Mouse (Mus musculus): ENCODE measurements around the gene Klf16.
A peak's percentile ranks its signal among the peaks of the same experiment; 100 is the strongest.

Gene Klf16

DNA sequence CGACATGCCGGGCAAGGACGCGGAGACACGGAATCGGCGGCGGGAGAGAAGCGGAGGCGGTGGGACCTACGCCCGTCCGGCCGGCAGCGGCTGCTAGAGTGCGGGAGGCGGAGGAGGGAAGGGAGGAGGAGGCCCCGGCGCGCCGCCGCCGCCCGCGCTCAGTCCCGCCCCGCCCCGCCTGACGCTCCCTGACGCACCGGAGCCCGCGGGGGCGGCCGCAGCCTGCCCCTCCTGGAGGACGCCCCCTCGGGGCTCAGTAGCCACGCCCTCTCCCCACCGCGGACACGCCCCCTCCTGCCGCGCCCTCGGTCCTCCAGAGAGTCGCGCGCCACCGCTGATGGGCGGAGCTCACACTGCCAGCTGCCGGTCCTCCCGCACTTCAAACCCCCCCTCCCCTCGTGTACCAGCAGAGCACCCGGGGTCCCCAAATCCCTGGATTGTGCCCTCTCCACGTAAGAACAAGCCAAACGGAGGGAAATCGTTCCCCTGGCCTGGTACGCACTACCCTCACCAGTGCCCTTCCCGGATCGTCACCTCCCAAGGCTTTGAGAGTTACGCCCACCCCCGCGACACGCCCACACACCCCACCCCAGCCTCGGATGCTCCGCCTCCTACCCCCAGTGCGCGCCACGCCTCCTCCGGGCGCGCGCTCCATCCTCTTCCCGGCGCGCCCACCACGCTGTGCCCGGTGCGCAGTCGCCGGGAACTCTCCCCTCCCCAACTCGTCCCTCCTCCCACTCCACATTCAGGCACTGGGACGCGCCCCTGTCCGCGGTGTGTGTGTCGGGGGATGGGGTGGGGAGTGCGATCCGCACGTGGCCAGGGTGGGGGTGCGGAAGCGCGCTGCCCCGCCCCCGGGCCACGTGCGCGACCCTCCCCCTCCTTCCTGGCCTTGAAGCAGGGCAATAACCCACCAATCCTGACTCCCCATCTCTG lies at the start of gene Klf16:
Gene Klf16 (minus strand): TSS at position 127 of the 936 bp plus-strand sequence.
- peak; percentile 81 for DNase-seq (ENCODE audit: low read depth, low spot score)

DNA sequence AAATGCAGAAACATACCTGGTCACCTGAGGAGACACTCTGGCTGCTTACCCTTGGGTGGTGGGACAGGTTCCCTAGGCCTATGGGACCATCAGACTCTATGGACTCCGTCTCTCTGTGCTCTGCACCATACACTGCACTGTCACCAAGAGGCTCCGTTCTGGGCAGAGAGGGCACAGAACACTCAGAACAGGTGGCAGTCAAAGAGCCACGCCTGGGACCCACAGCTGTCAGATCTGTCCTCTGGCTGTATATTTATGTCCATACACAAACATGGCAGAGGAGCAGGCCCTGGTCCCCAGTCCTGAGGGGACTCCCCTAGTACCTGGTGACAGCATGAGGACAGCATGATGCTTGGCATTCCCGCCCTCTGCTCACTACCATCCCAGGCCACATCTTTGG lies 48.6 kb upstream of the Klf16 start:
- DNase-seq (ENCODE audit: low read depth, low spot score), result no peak

DNA sequence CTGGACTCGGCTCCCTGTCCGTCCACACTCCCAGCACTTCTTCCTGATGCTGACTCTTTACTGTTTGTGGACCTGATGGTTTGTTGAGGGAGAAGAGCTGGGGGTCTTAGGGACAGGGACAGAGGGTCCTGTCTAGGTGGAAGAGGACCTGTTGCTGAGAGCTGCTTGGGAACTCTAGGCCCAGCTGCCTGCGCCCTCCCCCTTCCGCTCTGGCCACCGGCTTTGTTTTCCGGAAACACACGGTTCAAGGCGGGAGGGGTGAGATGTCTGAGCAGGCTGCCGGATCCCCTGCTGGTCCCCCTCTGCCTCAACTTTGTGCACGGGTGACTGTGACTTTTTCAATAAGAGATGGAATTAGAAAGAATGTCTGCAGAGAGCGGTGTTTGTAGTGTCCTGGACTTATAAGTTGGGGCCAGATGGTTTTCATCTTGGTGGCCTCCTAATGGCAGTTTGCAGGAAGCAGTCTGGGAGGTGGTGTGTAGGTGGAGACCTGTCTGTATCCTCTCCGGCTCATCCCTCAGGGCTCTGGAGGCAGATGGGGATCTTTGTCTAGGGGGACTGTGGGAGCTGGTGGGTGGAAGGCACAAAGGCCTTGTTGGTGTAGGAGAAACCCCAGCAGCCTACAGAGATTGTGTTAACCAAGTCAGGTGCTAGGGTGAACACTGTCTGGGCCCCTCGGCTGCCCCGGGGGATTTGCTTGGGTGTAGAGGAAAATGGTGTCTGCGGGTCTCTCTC lies 46.5 kb upstream of the Klf16 start:
- no peak for DNase-seq (ENCODE audit: low read depth, low spot score)

DNA sequence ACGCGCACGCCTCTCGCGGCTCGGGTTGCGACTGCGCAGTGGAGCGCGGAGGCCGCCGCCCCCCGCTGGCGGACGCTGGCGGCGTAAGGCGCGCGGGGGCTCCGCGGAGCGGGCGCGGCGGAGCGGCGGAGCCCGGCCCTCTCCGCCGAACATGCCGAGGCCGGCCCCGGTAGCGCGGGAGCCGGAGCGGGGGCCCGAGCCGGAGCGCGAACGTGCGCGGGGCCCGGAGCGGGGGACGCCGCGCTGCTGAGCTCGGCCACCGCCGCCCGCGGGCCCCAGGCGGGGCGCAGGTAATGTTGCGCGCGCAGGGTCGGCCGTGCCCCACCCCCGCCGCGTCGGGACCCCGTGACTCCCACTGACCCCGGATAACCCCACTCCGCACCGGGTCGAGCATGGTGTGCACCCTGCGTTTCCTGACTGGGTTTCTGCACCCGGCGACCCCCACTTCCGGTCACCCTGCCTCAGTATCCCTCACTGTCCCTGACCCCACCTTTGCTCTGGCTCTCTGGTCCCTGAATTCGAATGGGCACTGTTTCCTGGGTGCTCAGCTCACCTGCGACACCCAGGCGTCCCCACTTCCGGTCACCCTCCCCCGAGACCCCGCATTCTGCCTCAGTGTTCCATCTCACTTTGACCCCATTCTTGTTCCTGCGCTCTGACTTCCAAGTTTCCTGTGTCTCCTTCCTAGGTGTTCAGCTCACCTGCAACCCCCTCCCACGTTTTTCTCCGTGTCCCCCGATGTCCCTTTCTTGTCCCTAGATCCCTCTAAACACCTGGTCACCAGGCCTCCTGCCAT lies 45.7 kb upstream of the Klf16 start, which contains the start of gene Csnk1g2:
Gene Csnk1g2 (plus strand): TSS at position 178 of the 796 bp plus-strand sequence.
- DNase-seq (ENCODE audit: low read depth, low spot score), result no peak

DNA sequence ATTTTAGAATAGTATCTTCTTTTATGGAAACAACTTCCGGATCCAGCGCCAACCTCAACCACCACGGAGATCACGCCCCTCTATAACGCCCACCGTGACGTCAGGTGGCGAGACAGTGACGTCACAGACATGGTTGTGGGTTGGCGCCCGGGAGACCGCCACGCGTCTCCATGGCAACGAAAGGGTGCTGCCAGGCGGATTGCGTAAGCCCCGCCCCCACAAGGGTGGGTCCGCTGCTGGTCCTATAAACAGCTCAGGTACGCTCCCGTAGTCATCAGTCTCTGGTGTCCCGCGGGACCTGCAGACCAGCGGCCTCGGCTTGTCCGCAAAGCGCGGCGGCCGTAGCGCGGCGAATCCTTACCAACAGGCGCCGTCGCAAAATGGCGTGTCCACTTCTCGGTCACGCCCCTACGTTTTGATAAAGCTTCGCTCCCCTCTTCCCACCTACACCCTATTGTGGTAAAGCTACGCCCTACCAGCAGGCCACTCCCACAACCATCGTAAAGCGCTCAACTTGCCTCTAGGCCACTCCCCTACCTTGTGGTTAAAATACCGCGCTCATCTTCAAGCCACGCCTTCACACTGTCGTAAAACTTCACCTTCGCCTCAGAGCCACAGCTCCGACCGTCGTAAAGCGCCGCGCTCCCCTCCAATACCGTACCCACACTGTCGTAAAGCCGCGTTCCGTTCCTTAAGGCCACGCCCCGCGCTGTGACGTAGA lies 45.0 kb upstream of the Klf16 start:
- peak; percentile 100 for DNase-seq (ENCODE audit: low read depth, low spot score)

DNA sequence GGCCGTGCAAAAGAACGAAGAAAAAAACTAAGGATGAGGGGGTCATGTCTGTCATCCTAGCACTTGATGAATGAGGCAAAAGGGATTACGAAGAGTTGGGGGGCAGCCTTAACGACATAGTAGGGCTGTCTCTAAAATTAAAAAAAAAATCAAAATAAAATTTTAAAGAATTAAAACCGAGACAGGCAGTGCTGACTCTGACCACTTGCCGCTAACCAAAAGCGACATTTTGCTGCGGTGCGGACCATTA lies 44.5 kb upstream of the Klf16 start:
- no peak for DNase-seq (ENCODE audit: low read depth, low spot score)

DNA sequence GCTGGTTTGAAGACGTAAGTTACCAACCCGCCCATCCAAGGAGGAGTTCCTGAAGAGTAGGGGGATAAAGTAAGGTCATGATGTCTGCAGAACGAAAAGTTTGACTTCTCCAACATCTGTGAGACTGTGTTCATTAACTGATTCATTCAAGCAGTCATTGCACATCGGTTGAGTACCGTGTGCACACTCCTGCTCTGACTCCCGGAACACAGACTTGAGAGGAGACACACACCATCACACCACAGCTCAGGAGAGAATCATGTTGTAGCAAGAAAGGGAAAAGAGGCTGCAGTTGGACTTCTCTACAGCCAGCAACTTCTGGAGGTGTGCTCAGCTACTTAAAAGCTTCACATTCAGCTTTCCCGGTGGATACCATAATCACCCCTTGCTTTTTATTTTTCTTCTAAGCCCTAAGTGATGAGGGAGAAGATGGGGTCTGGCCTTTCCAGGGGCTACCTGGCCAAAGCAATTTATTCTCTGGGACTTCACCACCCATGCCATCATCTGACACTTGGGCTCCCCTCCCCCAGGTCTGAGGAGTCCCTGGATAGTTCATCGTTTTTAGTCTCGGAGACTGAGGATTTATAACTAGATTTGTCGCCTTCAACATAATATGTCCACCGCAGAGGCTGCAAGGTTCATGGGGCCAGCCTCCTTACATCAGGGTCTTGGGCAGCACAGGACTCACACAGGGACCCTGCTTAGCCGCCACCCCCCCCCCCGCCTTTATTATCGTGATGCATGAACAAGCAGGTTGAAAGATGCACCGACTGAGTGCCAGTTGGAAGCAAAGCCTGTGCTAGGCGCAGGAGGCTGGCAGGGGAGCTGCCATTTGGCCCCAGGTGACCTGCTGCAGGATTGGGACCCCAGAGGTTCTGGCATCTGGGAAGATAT lies 43.9 kb upstream of the Klf16 start:
- DNase-seq (ENCODE audit: low read depth, low spot score), result no peak

DNA sequence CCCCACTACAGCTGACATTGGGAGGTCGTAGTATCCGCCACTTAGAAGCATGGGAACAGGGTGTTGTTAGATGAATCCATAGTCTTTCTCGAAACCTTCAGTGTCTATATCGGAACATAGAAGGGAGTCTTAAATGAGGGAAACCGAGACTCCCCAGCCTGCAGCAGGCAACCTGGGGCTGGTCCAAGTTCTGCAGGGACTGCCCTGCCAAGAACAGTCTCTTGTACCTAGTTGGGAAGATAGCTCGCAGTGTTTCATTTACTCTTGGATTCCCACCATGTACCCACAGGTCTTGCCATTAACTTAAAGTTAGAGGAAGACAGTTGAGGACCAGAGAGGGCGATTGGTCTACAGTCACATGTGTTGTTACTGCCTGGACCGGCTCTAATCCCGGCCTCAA lies 43.2 kb upstream of the Klf16 start:
- DNase-seq (ENCODE audit: low read depth, low spot score), result no peak

DNA sequence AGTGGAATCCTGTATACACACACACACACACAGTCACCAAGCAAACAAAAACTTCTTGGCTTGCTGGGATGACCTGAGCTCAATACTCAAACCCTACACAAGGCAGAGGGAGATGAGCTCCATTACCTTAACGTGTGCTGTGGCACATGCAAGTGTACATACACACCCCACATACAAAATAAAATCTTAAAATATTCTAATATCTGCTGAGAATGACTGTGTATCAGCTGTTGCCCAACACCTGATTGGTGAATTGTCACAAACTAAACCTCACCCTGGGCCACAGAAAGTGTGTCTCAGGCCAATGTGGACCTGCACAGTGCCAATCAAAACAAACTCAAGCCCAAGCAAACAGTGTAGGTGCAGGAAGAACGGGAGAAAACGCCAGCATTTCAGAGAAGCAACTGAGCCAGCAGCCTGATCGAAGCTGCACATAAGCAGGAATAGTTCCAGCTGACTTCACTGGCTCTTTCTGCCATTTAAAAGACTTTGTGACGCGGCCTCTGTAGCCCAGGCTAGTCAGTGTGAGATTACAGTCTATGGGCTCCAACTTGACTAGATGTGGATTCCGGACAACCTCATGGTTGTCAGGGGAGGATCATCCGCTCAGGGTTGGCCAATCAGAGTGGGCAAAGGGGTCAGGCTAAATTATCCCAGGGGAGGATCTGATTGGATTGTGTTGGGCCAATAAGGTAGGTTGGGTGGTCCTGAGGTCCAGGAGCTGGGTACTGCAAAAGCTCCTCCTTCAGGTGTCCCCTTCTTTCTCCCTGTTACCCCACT lies 42.5 kb upstream of the Klf16 start:
- DNase-seq (ENCODE audit: low read depth, low spot score), result no peak

DNA sequence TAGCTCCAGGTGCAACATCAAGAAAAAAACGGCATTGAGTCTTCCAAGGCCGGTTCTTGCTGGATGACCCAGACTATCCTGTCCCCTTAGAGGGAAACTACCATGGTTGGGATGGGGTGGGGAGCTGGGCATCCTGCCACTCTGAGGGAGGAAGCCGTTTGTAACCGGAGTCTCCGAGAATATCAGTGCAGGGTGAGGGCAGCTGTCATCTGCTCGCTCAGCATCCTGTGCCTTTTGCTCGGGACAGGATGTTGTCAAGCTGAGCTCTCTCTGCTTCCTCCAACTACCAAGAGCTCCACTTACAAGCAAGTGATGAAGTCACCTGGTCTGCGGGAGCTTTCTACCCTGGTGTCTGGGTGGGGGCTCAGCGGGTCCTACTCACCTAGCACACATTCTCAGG lies 41.1 kb upstream of the Klf16 start:
- DNase-seq (ENCODE audit: low read depth, low spot score), result no peak

DNA sequence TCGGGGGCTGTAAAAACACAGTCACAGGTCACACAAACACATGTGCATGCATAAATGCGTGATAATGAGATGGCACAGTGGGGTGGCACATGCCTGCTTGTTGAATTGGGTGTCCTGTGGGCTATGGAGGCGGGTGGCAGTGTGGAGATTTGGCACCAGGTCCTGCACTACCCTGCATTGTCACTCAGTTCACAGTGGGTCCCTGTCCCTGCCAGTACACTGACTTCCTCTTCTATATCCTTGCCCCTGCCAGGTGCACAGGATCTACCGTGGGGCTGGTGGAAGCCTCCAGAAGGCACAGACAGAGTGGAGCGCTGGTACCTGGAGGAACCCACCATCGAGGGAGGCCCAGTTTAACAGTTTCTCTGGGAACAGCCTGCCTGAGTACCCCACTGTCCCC lies 37.2 kb upstream of the Klf16 start:
- no peak for DNase-seq (ENCODE audit: low read depth, low spot score)

DNA sequence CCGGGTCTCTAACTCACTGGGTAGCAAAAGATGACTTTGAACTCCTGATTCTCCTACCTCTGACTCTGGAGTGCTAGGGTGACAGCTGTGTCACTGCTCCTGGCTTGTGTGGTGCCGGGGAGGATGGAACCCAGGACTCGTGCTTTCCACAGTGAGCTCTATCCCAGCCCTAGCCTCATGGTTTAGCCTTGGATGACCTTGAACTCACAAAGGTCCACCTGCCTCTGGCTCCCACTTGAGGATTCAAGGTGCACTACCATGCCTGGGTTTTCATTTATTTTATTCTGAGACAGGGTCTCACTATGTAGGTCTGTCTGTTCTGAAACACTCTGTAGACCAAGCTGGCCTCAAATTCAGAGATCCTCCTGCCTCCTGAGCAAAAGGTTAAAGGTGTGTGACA lies 36.7 kb upstream of the Klf16 start:
- DNase-seq (ENCODE audit: low read depth, low spot score), result no peak

DNA sequence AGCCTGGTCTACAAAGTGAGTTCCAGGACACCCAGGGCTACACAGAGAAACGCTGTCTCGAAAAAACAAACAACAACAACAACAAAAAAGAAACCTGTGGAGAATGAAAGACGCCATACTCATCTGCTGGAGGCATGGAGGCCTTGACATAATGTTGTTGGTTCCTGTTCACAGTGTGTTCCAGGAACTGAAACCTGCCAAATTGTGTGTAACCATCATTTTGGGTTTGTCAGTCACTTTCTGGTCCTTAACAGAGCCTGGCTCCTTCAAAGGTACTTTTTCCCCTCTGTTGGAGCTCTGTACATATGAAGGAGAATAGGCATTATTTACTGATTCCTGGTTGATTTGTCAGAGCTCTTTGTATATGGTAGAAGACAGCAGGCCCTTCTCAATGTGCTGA lies 34.8 kb upstream of the Klf16 start:
- DNase-seq (ENCODE audit: low read depth, low spot score), result no peak

DNA sequence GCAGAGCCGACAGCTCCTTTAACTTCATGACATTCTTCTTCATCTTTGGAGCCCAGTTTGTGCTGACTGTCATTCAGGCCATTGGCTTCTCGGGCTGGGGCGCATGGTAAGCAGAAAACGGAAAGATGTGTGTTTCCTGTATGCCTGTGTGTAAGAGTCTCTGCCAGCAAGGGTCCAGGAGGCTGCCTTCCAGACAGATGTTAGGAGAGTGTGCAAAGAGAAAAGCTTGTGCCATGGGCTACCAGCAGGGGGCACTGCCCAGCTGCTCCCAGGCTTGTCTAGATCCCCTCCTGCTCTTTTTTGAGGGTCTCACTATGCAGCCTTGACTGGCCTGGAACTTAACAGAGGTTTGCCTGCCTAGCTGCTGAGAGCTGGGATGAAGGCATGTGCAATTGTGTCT lies 33.9 kb upstream of the Klf16 start:
- DNase-seq (ENCODE audit: low read depth, low spot score), result no peak

DNA sequence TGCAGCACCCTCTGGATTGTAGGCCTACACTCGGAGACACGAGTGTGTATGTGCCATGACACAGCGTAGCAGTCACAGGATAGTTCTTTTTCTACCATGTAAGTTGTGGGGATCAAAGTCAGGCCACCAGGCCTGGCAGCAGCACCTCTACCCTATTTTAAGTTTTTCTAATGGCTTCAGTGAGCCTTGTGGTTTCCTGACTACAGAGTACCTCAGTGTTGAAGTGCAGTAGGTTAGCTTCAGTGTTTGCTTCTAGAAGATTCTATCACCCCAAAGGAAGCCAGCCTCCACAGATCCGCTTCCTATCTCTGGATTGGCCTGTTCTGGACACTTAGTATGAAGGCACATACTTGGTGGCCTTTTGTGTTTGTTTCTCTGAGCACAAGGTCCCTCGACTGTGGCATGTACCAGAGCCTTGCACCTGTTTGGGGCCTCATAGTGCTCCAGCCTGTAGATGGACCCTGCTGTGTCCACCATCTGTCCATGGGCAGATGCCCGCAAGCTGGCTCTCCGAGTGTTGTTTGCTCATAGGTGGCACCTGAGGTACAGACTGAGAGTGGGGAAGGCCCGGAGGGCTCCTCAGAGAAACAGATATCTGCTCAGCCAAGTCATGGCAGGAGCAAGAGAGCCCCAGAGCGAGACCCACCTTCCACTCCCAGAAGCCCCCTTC lies 33.1 kb upstream of the Klf16 start:
- no peak for DNase-seq (ENCODE audit: low read depth, low spot score)

DNA sequence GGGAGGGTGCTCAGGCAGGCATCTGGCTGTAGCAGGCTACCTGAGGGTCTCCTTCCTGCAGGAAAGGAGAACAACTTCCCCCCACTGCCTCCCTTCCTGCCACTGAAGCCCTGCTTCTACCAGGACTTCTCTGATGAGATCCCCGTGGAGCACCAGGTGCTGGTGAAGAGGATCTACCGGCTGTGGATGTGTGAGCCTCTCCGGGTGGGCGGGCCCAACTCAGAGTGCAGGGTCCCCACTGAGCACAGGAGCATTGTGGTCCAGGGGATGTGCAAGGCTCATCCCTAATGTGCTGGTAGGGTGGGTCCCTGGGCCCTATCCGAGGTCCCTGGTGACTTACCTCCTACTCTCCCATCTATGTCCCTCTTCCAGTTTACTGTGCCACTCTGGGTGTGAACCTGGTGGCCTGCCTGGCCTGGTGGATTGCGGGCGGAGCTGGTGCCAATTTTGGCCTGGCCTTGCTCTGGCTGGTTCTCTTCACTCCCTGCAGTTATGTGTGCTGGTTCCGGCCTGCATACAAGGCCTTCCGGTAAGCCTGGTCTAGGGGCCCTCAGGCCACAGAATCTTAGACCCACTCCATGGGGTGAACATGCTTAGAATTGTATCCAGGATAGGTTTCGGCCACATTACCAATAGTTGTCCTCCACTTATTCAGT lies 32.3 kb upstream of the Klf16 start:
- DNase-seq (ENCODE audit: low read depth, low spot score), result no peak

DNA sequence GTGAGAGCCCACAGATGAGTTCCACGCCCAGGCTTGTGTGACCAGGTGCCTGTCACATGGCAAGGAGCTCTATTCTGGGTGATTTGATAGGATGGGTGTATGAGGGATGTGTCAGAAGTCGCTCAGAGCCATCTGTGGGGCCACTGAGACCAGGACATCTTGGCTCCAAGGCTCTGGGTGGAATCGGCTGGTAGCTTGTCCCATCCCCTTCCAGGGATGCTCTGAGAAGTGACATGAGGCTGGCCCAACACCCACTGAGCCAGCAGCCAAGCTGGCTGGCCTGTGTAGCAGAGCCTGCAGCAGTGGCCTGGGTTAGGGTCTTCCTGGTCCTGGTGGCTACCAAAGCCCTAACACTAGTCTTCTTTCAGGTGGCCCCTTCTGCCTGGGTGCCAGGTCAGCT lies 31.3 kb upstream of the Klf16 start:
- no peak for DNase-seq (ENCODE audit: low read depth, low spot score)

DNA sequence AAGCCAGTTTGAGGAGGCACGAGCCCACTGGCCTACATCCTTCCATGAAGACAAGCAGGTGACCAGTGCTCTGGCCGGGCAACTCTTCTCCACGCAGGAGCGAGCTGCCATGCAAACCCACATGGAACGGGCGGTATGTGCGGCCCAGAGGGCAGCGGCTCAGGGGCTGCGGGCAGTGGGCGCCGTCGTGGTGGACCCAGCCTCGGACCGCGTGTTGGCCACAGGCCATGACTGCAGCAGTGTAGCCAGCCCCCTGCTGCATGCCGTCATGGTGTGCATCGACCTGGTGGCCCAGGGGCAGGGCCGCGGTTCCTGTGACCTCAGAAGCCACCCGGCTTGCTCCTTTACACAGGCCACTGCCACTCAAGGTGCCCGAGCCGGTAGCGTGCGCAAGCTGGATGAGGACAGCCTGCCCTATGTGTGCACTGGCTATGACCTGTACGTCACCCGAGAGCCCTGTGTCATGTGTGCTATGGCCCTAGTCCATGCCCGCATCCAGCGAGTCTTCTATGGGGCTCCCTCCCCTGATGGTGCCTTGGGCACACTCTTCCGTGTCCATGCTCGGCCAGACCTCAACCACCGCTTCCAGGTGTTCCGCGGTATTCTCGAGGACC lies 29.7 kb upstream of the Klf16 start:
- no peak for DNase-seq (ENCODE audit: low read depth, low spot score)
